Mouse (Mus musculus): ENCODE results near the gene Rab4a. TPM values are rescaled to one million over a fixed set of nuclear protein-coding genes. Genes with fewer than 3 reads are reported as not detected.
A peak's percentile ranks its signal among the peaks of the same experiment; 100 is the strongest.
"Not testable (repeated sequence)": the region's sequence is repeated elsewhere in the genome, so short reads cannot be mapped to it uniquely, and the experiment has no call there.

The Rab4a gene
- polyA plus RNA-seq, 1 experiment from 2014 or later: 58.7 TPM

DNA sequence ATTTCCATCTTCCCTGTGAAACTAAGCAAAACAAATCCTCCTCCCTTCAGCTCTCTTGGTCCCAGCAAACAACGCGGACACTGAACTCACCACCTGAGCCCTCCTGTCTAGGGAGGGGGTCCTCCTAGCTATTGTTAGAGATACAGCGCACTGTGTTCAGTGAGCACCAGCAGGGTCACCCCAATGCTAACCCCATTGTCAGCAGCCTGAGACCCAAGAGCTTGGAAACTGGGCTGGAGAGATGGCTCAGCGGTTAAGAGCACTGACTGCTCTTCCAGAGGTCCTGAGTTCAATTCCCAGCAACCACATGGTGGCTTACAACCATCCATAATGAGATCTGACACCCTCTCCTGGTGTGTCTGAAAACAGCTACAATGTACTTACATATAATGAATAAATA, 3.6 kb downstream of the Rab4a start:
- not testable (repeated sequence) for H3K4me3 ChIP-seq (ENCODE audit: low read depth, low read length); H3K9ac ChIP-seq (ENCODE audit: low read depth, low read length); ATAC-seq (replicated peaks; ENCODE audit: insufficient number of reproducible peaks, low FRiP score, low TSS enrichment); H3K4me2 ChIP-seq; H3K9me3 ChIP-seq (replicated peaks; ENCODE audit: control insufficient read depth, low read length); H3K27ac ChIP-seq (ENCODE audit: low read depth, low read length); H3K27me3 ChIP-seq (ENCODE audit: control insufficient read depth, insufficient read depth, low read length); H3K36me3 ChIP-seq (ENCODE audit: control insufficient read depth, insufficient read depth, low read length)
- H3K4me1 ChIP-seq (ENCODE audit: control insufficient read depth, insufficient read depth, low read length): peaks cover 16% of the 10 kb centered on the region
- WGBS (ENCODE audit: insufficient replicate concordance): 83% methylated on average over 4 of the region's 4 CpGs

DNA sequence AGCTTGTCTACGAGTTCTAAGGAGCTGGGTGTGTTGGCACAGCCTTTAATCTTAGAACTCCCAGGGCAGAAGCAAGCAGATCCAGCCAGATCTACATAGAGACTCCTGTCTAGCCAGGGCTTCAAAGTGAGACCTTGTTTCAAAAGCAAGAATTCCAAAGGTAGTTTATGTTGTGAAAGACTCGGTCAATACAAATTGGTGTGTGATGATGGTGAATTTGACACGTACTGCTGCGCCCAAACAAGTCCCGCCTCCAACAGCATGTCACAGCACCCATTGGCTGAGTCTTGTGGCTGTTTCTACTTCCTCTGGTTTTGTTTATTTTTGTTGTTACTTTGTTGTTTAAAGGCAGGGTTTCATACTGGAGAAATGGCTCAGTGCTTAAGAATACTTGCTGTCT, 6.4 kb downstream of the Rab4a start:
- ATAC-seq (replicated peaks; ENCODE audit: insufficient number of reproducible peaks, low FRiP score, low TSS enrichment): no peak
- no peak overlapping the region for H3K4me2 ChIP-seq
- peaks cover 12% of the 10 kb centered on the region for H3K4me1 ChIP-seq (ENCODE audit: control insufficient read depth, insufficient read depth, low read length)
- no peaks in the 10 kb centered on the region for H3K27me3 ChIP-seq (ENCODE audit: control insufficient read depth, insufficient read depth, low read length)
- H3K9ac ChIP-seq (ENCODE audit: low read depth, low read length): no peak overlapping the region
- no peak overlapping the region for H3K4me3 ChIP-seq (ENCODE audit: low read depth, low read length)
- no peaks in the 10 kb centered on the region; the same call in 1 of the 2 replicates for H3K36me3 ChIP-seq (ENCODE audit: control insufficient read depth, insufficient read depth, low read length)
- no peaks in the 10 kb centered on the region for H3K9me3 ChIP-seq (replicated peaks; ENCODE audit: control insufficient read depth, low read length)
- H3K27ac ChIP-seq (ENCODE audit: low read depth, low read length): no peak overlapping the region
- WGBS (ENCODE audit: insufficient replicate concordance): 83% methylated on average over 5 of the region's 5 CpGs

DNA sequence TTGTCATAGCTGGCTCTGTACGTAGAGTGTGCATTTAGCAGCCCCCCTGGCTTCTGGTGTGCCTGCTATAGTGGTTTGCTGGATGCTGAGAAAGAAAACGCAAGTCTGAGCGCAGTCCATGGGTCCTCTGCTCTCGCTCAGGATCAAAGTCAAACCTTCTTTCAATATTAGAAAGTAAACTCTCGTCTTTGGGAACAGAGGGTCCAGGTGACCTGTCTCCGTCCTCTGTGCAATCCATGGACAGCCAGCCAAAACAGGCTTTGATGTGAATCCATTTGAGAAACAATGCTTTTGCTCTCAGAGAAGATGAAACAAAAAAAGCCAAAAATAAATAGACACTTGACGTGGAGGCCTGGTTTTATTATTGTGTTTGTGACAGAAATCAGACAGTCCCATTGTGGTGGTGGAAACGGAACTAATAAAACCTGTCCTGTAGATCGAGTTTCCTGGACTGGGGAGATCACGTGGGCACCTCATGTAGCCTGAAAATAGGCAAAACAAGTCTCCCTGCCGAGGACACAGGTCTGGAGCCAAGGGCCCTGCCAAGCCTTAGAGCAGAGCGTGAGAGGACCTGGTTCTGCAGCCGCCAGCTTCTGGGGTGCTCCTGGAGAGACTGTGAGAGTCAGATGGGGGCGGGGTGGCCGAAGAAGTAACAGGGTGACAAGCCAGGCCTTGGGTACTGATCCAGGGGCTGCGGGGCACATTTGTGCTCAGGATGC, 7.5 kb downstream of the Rab4a start:
- 80% methylated on average over 16 of the region's 16 CpGs for WGBS (ENCODE audit: insufficient replicate concordance)
- H3K4me1 ChIP-seq (ENCODE audit: control insufficient read depth, insufficient read depth, low read length): peaks cover 8% of the 10 kb centered on the region; the same call in 1 of the 2 replicates
- H3K9ac ChIP-seq (ENCODE audit: low read depth, low read length): no peak overlapping the region
- no peak overlapping the region for H3K4me2 ChIP-seq
- H3K36me3 ChIP-seq (ENCODE audit: control insufficient read depth, insufficient read depth, low read length): no peaks in the 10 kb centered on the region; the same call in 1 of the 2 replicates
- no peak overlapping the region for H3K27ac ChIP-seq (ENCODE audit: low read depth, low read length)
- no peaks in the 10 kb centered on the region for H3K27me3 ChIP-seq (ENCODE audit: control insufficient read depth, insufficient read depth, low read length)
- H3K9me3 ChIP-seq (replicated peaks; ENCODE audit: control insufficient read depth, low read length): no peaks in the 10 kb centered on the region
- ATAC-seq (replicated peaks; ENCODE audit: insufficient number of reproducible peaks, low FRiP score, low TSS enrichment): no peak
- no peak overlapping the region for H3K4me3 ChIP-seq (ENCODE audit: low read depth, low read length)

DNA sequence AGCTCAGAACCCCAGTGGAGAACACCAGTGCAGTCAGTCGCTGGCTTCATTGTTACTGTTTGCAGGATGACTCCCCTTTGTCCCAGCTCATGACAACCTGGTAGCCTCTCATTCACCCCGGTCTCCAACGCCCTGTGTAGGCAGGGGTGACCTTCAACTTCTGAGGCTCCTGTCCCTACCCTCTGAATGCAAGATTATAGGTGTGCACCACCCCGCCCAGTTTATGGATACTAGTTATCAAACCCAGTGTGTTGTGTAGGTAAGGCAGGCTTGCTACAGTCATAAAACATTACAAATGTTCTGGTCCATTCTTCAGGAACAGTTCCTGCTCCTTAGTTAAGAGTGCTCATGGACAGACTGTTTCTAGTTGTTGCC, 8.1 kb downstream of the Rab4a start:
- H3K4me1 ChIP-seq (ENCODE audit: control insufficient read depth, insufficient read depth, low read length): peaks cover 8% of the 10 kb centered on the region; the same call in 1 of the 2 replicates
- no peak overlapping the region for H3K4me3 ChIP-seq (ENCODE audit: low read depth, low read length)
- no peak overlapping the region for H3K9ac ChIP-seq (ENCODE audit: low read depth, low read length)
- H3K36me3 ChIP-seq (ENCODE audit: control insufficient read depth, insufficient read depth, low read length): no peaks in the 10 kb centered on the region; the same call in 1 of the 2 replicates
- no peak for ATAC-seq (replicated peaks; ENCODE audit: insufficient number of reproducible peaks, low FRiP score, low TSS enrichment)
- H3K9me3 ChIP-seq (replicated peaks; ENCODE audit: control insufficient read depth, low read length): no peaks in the 10 kb centered on the region
- H3K4me2 ChIP-seq: no peak overlapping the region
- no peaks in the 10 kb centered on the region for H3K27me3 ChIP-seq (ENCODE audit: control insufficient read depth, insufficient read depth, low read length)
- WGBS (ENCODE audit: insufficient replicate concordance): 85% methylated on average over 4 of the region's 4 CpGs
- H3K27ac ChIP-seq (ENCODE audit: low read depth, low read length): no peak overlapping the region

DNA sequence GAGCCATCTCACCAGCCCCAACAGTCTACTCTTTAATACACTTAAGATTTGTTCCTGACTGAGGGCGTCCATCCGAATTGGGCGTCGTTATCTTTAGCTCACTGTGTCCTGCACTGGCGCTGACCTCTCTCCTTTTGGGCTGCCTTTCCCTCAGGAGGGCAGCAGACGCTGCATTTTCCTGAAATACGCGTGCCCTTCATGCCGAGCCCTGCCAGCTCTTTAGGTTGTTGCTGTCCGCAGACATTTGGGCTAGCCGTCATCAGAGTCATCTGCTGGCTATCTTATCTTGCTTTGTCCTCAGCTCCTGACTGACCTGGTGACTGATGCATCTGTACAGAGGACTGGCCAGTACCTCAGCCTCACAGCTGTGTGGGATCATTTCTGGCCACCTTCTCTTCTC, 9.5 kb downstream of the Rab4a start:
- no peak for ATAC-seq (replicated peaks; ENCODE audit: insufficient number of reproducible peaks, low FRiP score, low TSS enrichment)
- H3K36me3 ChIP-seq (ENCODE audit: control insufficient read depth, insufficient read depth, low read length): no peaks in the 10 kb centered on the region; the same call in 1 of the 2 replicates
- no peak overlapping the region for H3K4me3 ChIP-seq (ENCODE audit: low read depth, low read length)
- H3K9me3 ChIP-seq (replicated peaks; ENCODE audit: control insufficient read depth, low read length): no peaks in the 10 kb centered on the region
- no peaks in the 10 kb centered on the region for H3K27me3 ChIP-seq (ENCODE audit: control insufficient read depth, insufficient read depth, low read length)
- WGBS (ENCODE audit: insufficient replicate concordance): 41% methylated on average over 11 of the region's 11 CpGs
- H3K4me2 ChIP-seq: no peak overlapping the region
- peaks cover 8% of the 10 kb centered on the region; the same call in 1 of the 2 replicates for H3K4me1 ChIP-seq (ENCODE audit: control insufficient read depth, insufficient read depth, low read length)
- H3K9ac ChIP-seq (ENCODE audit: low read depth, low read length): no peak overlapping the region
- no peak overlapping the region for H3K27ac ChIP-seq (ENCODE audit: low read depth, low read length)

DNA sequence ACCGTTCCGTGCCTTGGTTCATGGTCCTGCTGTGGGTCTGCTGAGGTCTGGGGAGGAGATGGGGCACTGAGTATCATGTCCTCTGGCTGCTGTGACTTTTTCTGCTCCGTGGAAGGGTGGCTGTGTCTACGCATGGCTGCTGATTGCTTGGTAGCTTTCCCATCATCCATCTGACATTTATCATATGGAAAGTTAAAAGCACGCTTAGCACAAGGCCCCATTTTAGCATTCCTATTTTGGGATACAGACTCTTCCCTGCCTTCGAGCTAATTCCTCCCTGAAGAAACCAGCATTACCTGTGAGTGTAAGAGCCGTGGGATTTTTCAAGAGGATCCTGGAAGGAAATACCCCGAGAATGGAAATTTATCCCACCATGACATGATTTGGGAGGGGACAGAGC, 11.2 kb downstream of the Rab4a start:
- Histone ChIP-seq H3K4me3 (ENCODE audit: low read depth, low read length) (no peak overlapping the region), H3K9me3 (replicated peaks; ENCODE audit: control insufficient read depth, low read length) (no peaks in the 10 kb centered on the region), H3K4me1 (ENCODE audit: control insufficient read depth, insufficient read depth, low read length) (peaks cover 8% of the 10 kb centered on the region; the same call in 1 of the 2 replicates), H3K4me2 (no peak overlapping the region), H3K36me3 (ENCODE audit: control insufficient read depth, insufficient read depth, low read length) (no peaks in the 10 kb centered on the region; the same call in 1 of the 2 replicates), H3K27me3 (ENCODE audit: control insufficient read depth, insufficient read depth, low read length) (no peaks in the 10 kb centered on the region), H3K27ac (ENCODE audit: low read depth, low read length) (no peak overlapping the region), H3K9ac (ENCODE audit: low read depth, low read length) (peak overlapping the region; percentile 40; the same call in 1 of the 2 replicates)
- no peak for ATAC-seq (replicated peaks; ENCODE audit: insufficient number of reproducible peaks, low FRiP score, low TSS enrichment)
- 73% methylated on average over 8 of the region's 8 CpGs for WGBS (ENCODE audit: insufficient replicate concordance)

DNA sequence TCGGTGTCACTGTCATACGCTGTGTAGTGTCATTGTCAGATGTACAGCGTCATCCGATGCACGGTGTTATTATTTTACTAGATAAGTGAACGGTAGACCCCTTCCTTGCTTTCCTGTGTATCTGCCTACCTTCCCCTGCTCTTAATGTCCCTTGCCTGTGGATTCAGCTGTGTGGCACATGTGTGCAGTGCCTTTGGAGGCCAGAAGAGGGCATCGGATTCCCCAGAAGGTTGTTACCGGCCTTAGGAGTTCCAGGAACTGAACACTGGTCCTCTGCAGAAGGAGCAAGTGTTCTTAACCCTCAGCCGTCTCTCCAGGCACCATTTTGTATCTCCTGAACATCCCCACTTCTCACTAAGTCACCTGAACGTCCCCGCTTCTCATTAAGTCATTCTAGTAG, 12.0 kb downstream of the Rab4a start:
- Histone ChIP-seq H3K4me3 (ENCODE audit: low read depth, low read length) (no peak overlapping the region), H3K9ac (ENCODE audit: low read depth, low read length) (no peak overlapping the region), H3K4me2 (no peak overlapping the region), H3K27me3 (ENCODE audit: control insufficient read depth, insufficient read depth, low read length) (no peaks in the 10 kb centered on the region), H3K9me3 (replicated peaks; ENCODE audit: control insufficient read depth, low read length) (no peaks in the 10 kb centered on the region), H3K4me1 (ENCODE audit: control insufficient read depth, insufficient read depth, low read length) (peaks cover 8% of the 10 kb centered on the region; the same call in 1 of the 2 replicates), H3K36me3 (ENCODE audit: control insufficient read depth, insufficient read depth, low read length) (no peaks in the 10 kb centered on the region; the same call in 1 of the 2 replicates), H3K27ac (ENCODE audit: low read depth, low read length) (no peak overlapping the region)
- no peak for ATAC-seq (replicated peaks; ENCODE audit: insufficient number of reproducible peaks, low FRiP score, low TSS enrichment)
- 85% methylated on average over 11 of the region's 11 CpGs for WGBS (ENCODE audit: insufficient replicate concordance)

DNA sequence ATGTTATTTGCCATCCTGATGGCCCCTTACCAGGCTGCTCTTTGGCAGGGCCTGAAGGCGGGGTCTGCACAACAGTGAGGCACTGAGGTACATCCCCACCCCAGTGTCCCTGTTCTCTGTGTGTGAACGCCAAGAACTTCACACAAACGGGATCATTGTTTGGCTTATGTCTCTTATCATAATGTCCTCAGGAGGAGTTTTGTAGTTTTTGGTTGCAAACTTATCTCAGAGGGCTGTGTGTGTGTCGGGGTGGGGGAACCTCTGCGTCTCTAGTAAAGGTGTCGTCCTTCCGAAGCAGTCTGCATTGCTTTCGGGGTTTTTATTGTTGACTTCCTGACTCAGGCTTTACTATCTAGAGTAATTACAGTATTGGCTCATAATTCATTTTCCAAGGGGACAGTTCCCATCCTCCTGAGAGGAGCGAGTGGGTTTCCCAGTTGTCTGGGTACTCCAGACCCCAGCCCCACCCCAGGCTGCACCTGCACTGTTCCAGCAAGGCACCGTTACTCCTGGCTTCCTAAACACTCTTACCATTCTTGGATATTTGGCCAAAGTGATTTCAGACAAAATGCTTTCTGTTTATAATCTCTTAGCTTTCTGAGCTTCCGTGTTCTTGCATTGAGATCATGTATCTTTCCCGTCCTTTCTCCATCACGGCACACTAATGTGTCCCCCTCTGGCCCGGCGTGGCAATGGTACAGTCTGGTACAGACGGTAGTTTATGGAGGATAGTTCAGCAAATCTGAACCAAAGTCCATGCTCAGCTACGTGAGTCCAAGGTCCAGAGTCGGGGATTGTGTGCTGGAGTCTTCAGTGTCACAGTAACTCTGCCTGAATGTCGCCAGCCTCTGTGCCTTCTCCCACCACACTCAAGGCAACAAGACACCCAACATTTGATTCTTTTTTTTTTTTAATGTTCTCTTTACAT, 14.2 kb downstream of the Rab4a start:
- H3K4me1 ChIP-seq (ENCODE audit: control insufficient read depth, insufficient read depth, low read length): peaks cover 8% of the 10 kb centered on the region; the same call in 1 of the 2 replicates
- no peak overlapping the region for H3K9ac ChIP-seq (ENCODE audit: low read depth, low read length)
- 0 out of 2 replicates have a peak, but pooled peaks cover 2% of the 10 kb centered on the region for H3K36me3 ChIP-seq (ENCODE audit: control insufficient read depth, insufficient read depth, low read length)
- H3K27ac ChIP-seq (ENCODE audit: low read depth, low read length): no peak overlapping the region
- 85% methylated on average over 19 of the region's 19 CpGs for WGBS (ENCODE audit: insufficient replicate concordance)
- no peaks in the 10 kb centered on the region for H3K27me3 ChIP-seq (ENCODE audit: control insufficient read depth, insufficient read depth, low read length)
- H3K4me3 ChIP-seq (ENCODE audit: low read depth, low read length): no peak overlapping the region
- H3K9me3 ChIP-seq (replicated peaks; ENCODE audit: control insufficient read depth, low read length): no peaks in the 10 kb centered on the region
- H3K4me2 ChIP-seq: no peak overlapping the region
- ATAC-seq (replicated peaks; ENCODE audit: insufficient number of reproducible peaks, low FRiP score, low TSS enrichment): no peak
